Mouse (Mus musculus): ENCODE measurements at regions not wholly inside any gene's neighbourhood (a gene's known extent, or its start where the extent isn't known, plus 50 kb on each side); places are given as distances from the start of the nearest gene placed in this dataset.

GRCm38 (mm10) chr1:80039161-80039560 is 178.2 kb upstream of the Serpine2 start:
- 83% methylated on average over 4 of the region's 4 CpGs for WGBS
- Histone ChIP-seq H3K4me2 (ENCODE audit: low read depth, low read length, severe bottlenecking) (no peak overlapping the region), H3K4me1 (replicated peaks; ENCODE audit: control insufficient read depth, insufficient read depth, low read length) (no peaks in the 10 kb centered on the region), H3K36me3 (ENCODE audit: control insufficient read depth, insufficient read depth, low read length) (no peaks in the 10 kb centered on the region), H3K27ac (ENCODE audit: low read depth, low read length) (no peak overlapping the region), H3K27me3 (ENCODE audit: control insufficient read depth, insufficient read depth, low read length) (no peaks in the 10 kb centered on the region), H3K9ac (ENCODE audit: low read length) (no peak overlapping the region), H3K4me3 (ENCODE audit: low read depth, low read length) (no peak overlapping the region), H3K9me3 (ENCODE audit: control insufficient read depth, low read length) (no peaks in the 10 kb centered on the region)
- ATAC-seq (replicated peaks; ENCODE audit: low FRiP score) (no peak), DNase-seq (ENCODE audit: low spot score) (no peak)

- Histone ChIP-seq H3K4me1 (replicated peaks; ENCODE audit: control insufficient read depth, insufficient read depth, low read length) (no peaks in the 10 kb centered on the region; the same call in 1 of the 2 replicates), H3K27me3 (ENCODE audit: control insufficient read depth, insufficient read depth, low read length) (no peaks in the 10 kb centered on the region), H3K9me3 (ENCODE audit: control insufficient read depth, low read length) (no peaks in the 10 kb centered on the region), H3K4me2 (ENCODE audit: low read depth, low read length, severe bottlenecking) (no peak overlapping the region), H3K36me3 (ENCODE audit: control insufficient read depth, insufficient read depth, low read length) (no peaks in the 10 kb centered on the region), H3K27ac (ENCODE audit: low read depth, low read length) (no peak overlapping the region), H3K4me3 (ENCODE audit: low read depth, low read length) (no peak overlapping the region), H3K9ac (ENCODE audit: low read length) (no peak overlapping the region)
- DNase-seq (ENCODE audit: low spot score) (no peak), ATAC-seq (replicated peaks; ENCODE audit: low FRiP score) (no peak)
These were observed 177.1 kb upstream of the Serpine2 start for GRCm38 (mm10) chr1:80038059-80038458.

GRCm38 (mm10) chr1:80036436-80036835 is 175.5 kb upstream of the Serpine2 start:
- no peaks in the 10 kb centered on the region for H3K36me3 ChIP-seq (ENCODE audit: control insufficient read depth, insufficient read depth, low read length)
- DNase-seq (ENCODE audit: low spot score): no peak
- no peaks in the 10 kb centered on the region for H3K9me3 ChIP-seq (ENCODE audit: control insufficient read depth, low read length)
- H3K4me1 ChIP-seq (replicated peaks; ENCODE audit: control insufficient read depth, insufficient read depth, low read length): no peaks in the 10 kb centered on the region; the same call in 1 of the 2 replicates
- no peak overlapping the region for H3K4me3 ChIP-seq (ENCODE audit: low read depth, low read length)
- H3K4me2 ChIP-seq (ENCODE audit: low read depth, low read length, severe bottlenecking): no peak overlapping the region
- no peak overlapping the region for H3K9ac ChIP-seq (ENCODE audit: low read length)
- H3K27me3 ChIP-seq (ENCODE audit: control insufficient read depth, insufficient read depth, low read length): no peaks in the 10 kb centered on the region
- ATAC-seq (replicated peaks; ENCODE audit: low FRiP score): no peak
- no peak overlapping the region for H3K27ac ChIP-seq (ENCODE audit: low read depth, low read length)
- 96% methylated on average over 4 of the region's 4 CpGs for WGBS

- H3K4me2 ChIP-seq (ENCODE audit: low read depth, low read length, severe bottlenecking): no peak overlapping the region
- WGBS: 44% methylated on average over 6 of the region's 6 CpGs
These were observed 172.5 kb upstream of the Serpine2 start for GRCm38 (mm10) chr1:80033522-80033921.

GRCm38 (mm10) chr1:80033121-80033520 is 172.1 kb upstream of the Serpine2 start:
- Histone ChIP-seq H3K4me2 (ENCODE audit: low read depth, low read length, severe bottlenecking) (no peak overlapping the region), H3K4me3 (ENCODE audit: low read depth, low read length) (no peak overlapping the region), H3K9ac (ENCODE audit: low read length) (no peak overlapping the region), H3K4me1 (replicated peaks; ENCODE audit: control insufficient read depth, insufficient read depth, low read length) (no peaks in the 10 kb centered on the region; the same call in 1 of the 2 replicates), H3K27me3 (ENCODE audit: control insufficient read depth, insufficient read depth, low read length) (no peaks in the 10 kb centered on the region), H3K9me3 (ENCODE audit: control insufficient read depth, low read length) (no peaks in the 10 kb centered on the region), H3K27ac (ENCODE audit: low read depth, low read length) (no peak overlapping the region), H3K36me3 (ENCODE audit: control insufficient read depth, insufficient read depth, low read length) (no peaks in the 10 kb centered on the region)
- ATAC-seq (replicated peaks; ENCODE audit: low FRiP score) (no peak), DNase-seq (ENCODE audit: low spot score) (no peak)
- WGBS: 18% methylated on average over 2 of the region's 2 CpGs

More at GRCm38 (mm10) chr1:80033522-80033921, 172.5 kb upstream of the Serpine2 start:
- H3K9me3 ChIP-seq (ENCODE audit: control insufficient read depth, low read length): no peaks in the 10 kb centered on the region
- H3K27me3 ChIP-seq (ENCODE audit: control insufficient read depth, insufficient read depth, low read length): no peaks in the 10 kb centered on the region
- no peak for DNase-seq (ENCODE audit: low spot score)
- ATAC-seq (replicated peaks; ENCODE audit: low FRiP score): no peak; the same call in 1 of the 2 replicates
- no peak overlapping the region for H3K9ac ChIP-seq (ENCODE audit: low read length)
- no peaks in the 10 kb centered on the region for H3K36me3 ChIP-seq (ENCODE audit: control insufficient read depth, insufficient read depth, low read length)
- no peak overlapping the region for H3K4me3 ChIP-seq (ENCODE audit: low read depth, low read length)
- H3K4me1 ChIP-seq (replicated peaks; ENCODE audit: control insufficient read depth, insufficient read depth, low read length): no peaks in the 10 kb centered on the region; the same call in 1 of the 2 replicates
- H3K27ac ChIP-seq (ENCODE audit: low read depth, low read length): no peak overlapping the region

- no peak overlapping the region for H3K4me3 ChIP-seq (ENCODE audit: low read depth, low read length)
- no peak for DNase-seq (ENCODE audit: low spot score)
- no peaks in the 10 kb centered on the region for H3K9me3 ChIP-seq (ENCODE audit: control insufficient read depth, low read length)
- no peaks in the 10 kb centered on the region; the same call in 1 of the 2 replicates for H3K4me1 ChIP-seq (replicated peaks; ENCODE audit: control insufficient read depth, insufficient read depth, low read length)
- H3K4me2 ChIP-seq (ENCODE audit: low read depth, low read length, severe bottlenecking): no peak overlapping the region
- no peak overlapping the region for H3K27ac ChIP-seq (ENCODE audit: low read depth, low read length)
- H3K27me3 ChIP-seq (ENCODE audit: control insufficient read depth, insufficient read depth, low read length): no peaks in the 10 kb centered on the region
- no peaks in the 10 kb centered on the region for H3K36me3 ChIP-seq (ENCODE audit: control insufficient read depth, insufficient read depth, low read length)
- no peak for ATAC-seq (replicated peaks; ENCODE audit: low FRiP score)
- H3K9ac ChIP-seq (ENCODE audit: low read length): no peak overlapping the region
These were observed 171.5 kb upstream of the Serpine2 start for GRCm38 (mm10) chr1:80032464-80032863.

- Histone ChIP-seq H3K4me3 (ENCODE audit: low read depth, low read length) (no peak overlapping the region), H3K4me1 (replicated peaks; ENCODE audit: control insufficient read depth, insufficient read depth, low read length) (no peaks in the 10 kb centered on the region; the same call in 1 of the 2 replicates), H3K27ac (ENCODE audit: low read depth, low read length) (no peak overlapping the region), H3K36me3 (ENCODE audit: control insufficient read depth, insufficient read depth, low read length) (no peaks in the 10 kb centered on the region), H3K4me2 (ENCODE audit: low read depth, low read length, severe bottlenecking) (no peak overlapping the region), H3K27me3 (ENCODE audit: control insufficient read depth, insufficient read depth, low read length) (no peaks in the 10 kb centered on the region), H3K9me3 (ENCODE audit: control insufficient read depth, low read length) (no peaks in the 10 kb centered on the region), H3K9ac (ENCODE audit: low read length) (no peak overlapping the region)
- ATAC-seq (replicated peaks; ENCODE audit: low FRiP score): no peak
- DNase-seq (ENCODE audit: low spot score): no peak
- WGBS: 85% methylated on average over 1 of the region's 1 CpGs
These were observed 169.7 kb upstream of the Serpine2 start for GRCm38 (mm10) chr1:80030635-80031034.

GRCm38 (mm10) chr1:80030224-80030623 is 169.2 kb upstream of the Serpine2 start:
- DNase-seq (ENCODE audit: low spot score) (no peak), ATAC-seq (replicated peaks; ENCODE audit: low FRiP score) (no peak; the same call in 1 of the 2 replicates)
- Histone ChIP-seq H3K4me1 (replicated peaks; ENCODE audit: control insufficient read depth, insufficient read depth, low read length) (no peaks in the 10 kb centered on the region; the same call in 1 of the 2 replicates), H3K4me3 (ENCODE audit: low read depth, low read length) (no peak overlapping the region), H3K9me3 (ENCODE audit: control insufficient read depth, low read length) (no peaks in the 10 kb centered on the region), H3K27ac (ENCODE audit: low read depth, low read length) (no peak overlapping the region), H3K36me3 (ENCODE audit: control insufficient read depth, insufficient read depth, low read length) (no peaks in the 10 kb centered on the region), H3K27me3 (ENCODE audit: control insufficient read depth, insufficient read depth, low read length) (no peaks in the 10 kb centered on the region), H3K4me2 (ENCODE audit: low read depth, low read length, severe bottlenecking) (no peak overlapping the region), H3K9ac (ENCODE audit: low read length) (no peak overlapping the region)
- WGBS: 76% methylated on average over 3 of the region's 3 CpGs

GRCm38 (mm10) chr1:80025863-80026616 is 165.1 kb upstream of the Serpine2 start:
- DNase-seq (ENCODE audit: low spot score) (no peak), ATAC-seq (replicated peaks; ENCODE audit: low FRiP score) (no peak)
- no peak overlapping the region for H3K9ac ChIP-seq (ENCODE audit: low read length)
- H3K4me1 ChIP-seq (replicated peaks; ENCODE audit: control insufficient read depth, insufficient read depth, low read length): no peaks in the 10 kb centered on the region
- 89% methylated on average over 4 of the region's 4 CpGs for WGBS
- no peaks in the 10 kb centered on the region for H3K27me3 ChIP-seq (ENCODE audit: control insufficient read depth, insufficient read depth, low read length)
- H3K4me2 ChIP-seq (ENCODE audit: low read depth, low read length, severe bottlenecking): no peak overlapping the region
- H3K36me3 ChIP-seq (ENCODE audit: control insufficient read depth, insufficient read depth, low read length): no peaks in the 10 kb centered on the region
- no peak overlapping the region for H3K27ac ChIP-seq (ENCODE audit: low read depth, low read length)
- H3K4me3 ChIP-seq (ENCODE audit: low read depth, low read length): no peak overlapping the region
- no peaks in the 10 kb centered on the region for H3K9me3 ChIP-seq (ENCODE audit: control insufficient read depth, low read length)

All from forebrain, embryonic 11.5 days (tissue).